Mouse (Mus musculus): ENCODE results near the gene Bcan. TPM values are rescaled to one million over a fixed set of nuclear protein-coding genes. Genes with fewer than 3 reads are reported as not detected.

Gene Bcan
- polyA plus RNA-seq, 1 experiment, result 0.95 TPM

DNA sequence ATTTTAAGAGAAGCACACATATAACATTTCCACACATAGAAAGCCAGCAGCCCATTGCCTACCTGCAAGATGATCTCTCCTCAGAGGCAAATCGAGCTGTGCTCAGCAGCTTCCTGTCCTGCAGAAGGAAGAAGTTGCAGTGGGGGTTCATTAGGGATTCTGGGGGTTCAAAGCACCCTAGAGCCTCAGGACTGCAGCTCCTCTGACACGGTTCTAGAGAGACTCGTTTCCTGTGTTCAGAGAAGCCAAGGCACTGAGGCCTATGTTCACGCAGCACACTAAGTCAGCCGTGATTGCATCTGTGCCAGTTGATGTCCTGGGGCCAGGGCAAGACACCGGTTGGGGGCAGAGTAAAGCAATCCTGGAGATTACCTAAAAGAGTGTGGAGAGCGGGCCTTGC is 26.8 kb upstream of the Bcan start:
- Histone ChIP-seq H3K27ac (ENCODE audit: control insufficient read depth, insufficient read depth, low read depth, low read length, poor library complexity) (no peak overlapping the region), H3K4me3 (replicated peaks; ENCODE audit: control insufficient read depth, low read depth, low read length) (no peak overlapping the region), H3K4me1 (ENCODE audit: control insufficient read depth, insufficient read depth, low read length) (no peaks in the 10 kb centered on the region; the same call in 1 of the 2 replicates)
- 58% methylated on average over 7 of the region's 7 CpGs for WGBS
- TF ChIP-seq CTCF (IDR thresholded peaks at IDR 0.05; ENCODE audit: control insufficient read depth, insufficient read depth, low read length), result no peak
- no peak for TF ChIP-seq POLR2A (IDR thresholded peaks at IDR 0.05; ENCODE audit: borderline replicate concordance, control insufficient read depth, low read depth, low read length)

DNA sequence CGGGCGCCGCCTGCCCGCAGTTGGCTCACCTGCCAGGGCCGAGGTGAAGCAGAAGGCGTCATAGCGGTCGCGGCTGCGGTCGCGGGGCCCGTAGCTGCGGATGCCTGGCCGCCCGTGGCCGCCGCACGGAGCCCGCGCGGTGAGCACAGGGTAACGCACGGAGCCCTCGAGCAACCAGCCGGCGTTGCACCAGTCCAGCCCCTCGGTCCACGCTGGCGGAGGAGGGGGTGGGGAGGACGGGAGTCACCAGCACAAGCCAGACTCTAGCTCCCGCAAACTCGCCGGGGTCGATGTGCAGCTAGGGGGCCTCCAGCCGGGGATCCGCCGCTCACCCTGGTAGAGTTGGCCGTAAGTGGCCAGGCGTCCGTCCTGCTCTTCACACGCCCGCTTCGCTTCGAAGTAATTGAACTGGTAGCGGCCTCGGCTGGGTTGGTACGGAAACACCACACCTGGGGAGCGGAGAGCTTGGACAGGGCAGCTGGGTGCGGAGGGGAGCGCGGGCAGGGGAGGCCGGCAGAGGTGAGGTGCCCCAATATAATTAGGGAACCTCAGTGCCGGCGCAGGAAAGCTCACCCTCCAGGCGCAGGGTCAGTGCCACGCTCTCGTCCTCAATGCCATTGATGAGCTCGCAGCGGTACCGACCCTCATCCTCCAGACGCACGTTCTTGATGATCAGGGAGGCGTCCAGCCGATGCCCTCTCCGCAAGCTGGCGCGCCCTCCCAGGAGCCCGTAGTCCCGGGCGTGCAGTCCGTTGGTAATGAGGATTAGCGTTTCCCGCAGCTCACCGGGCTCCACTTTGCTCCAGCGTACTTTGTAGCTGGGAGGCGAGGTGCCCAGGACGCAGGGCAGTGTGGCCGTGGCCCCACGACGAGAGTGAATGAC is 23.4 kb upstream of the Bcan start:
- no peak for TF ChIP-seq CTCF (IDR thresholded peaks at IDR 0.05; ENCODE audit: control insufficient read depth, insufficient read depth, low read length)
- no peak for TF ChIP-seq POLR2A (IDR thresholded peaks at IDR 0.05; ENCODE audit: borderline replicate concordance, control insufficient read depth, low read depth, low read length)
- 1% methylated on average over 81 of the region's 81 CpGs for WGBS

GRCm38 (mm10) chr3:88022322-88023191 is 22.5 kb upstream of the Bcan start:
- Histone ChIP-seq H3K4me1 (ENCODE audit: control insufficient read depth, insufficient read depth, low read length) (no peaks in the 10 kb centered on the region; the same call in 1 of the 2 replicates), H3K27ac (ENCODE audit: control insufficient read depth, insufficient read depth, low read depth, low read length, poor library complexity) (no peak overlapping the region; the same call in 1 of the 2 replicates), H3K4me3 (replicated peaks; ENCODE audit: control insufficient read depth, low read depth, low read length) (peak overlapping the region; percentile 44)
- TF ChIP-seq POLR2A (IDR thresholded peaks at IDR 0.05; ENCODE audit: borderline replicate concordance, control insufficient read depth, low read depth, low read length) (no peak), CTCF (IDR thresholded peaks at IDR 0.05; ENCODE audit: control insufficient read depth, insufficient read depth, low read length) (no peak)
- WGBS, result 3% methylated on average over 66 of the region's 66 CpGs

More for the DNA sequence above, 23.4 kb upstream of the Bcan start:
- no peaks in the 10 kb centered on the region; the same call in 1 of the 2 replicates for H3K4me1 ChIP-seq (ENCODE audit: control insufficient read depth, insufficient read depth, low read length)
- peak overlapping the region; percentile 44 for H3K4me3 ChIP-seq (replicated peaks; ENCODE audit: control insufficient read depth, low read depth, low read length)
- H3K27ac ChIP-seq (ENCODE audit: control insufficient read depth, insufficient read depth, low read depth, low read length, poor library complexity), result no peak overlapping the region; the same call in 1 of the 2 replicates

DNA sequence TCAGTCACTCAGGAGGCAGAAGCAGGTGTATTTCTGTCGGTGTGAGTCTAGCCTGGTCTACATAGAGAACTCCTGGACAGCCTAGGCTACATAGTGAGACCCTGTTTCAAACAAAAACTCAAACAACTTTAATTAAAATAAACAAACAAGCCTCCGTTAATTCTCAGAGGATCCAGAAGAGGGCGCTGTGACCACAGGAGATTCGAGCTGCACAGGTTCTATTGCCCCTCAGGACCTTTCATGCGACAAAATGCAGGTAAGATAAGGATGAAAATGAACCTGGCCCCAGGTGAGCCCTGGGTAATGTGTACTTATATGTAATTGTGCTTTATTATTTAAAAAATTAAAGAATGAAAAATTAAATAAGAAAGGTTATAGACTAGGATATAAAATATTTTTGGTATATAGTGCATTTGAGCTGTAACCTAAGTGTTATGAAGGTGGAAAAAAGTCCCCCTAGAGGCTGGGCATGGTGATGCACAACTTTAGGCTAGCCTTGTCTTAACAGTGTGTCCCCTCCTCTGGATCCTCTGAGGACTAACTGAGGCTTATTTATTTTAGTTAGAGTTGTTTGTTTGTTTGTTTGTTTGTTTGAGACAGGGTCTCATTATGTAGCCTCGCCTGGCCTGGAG is 10.7 kb upstream of the Bcan start:
- Histone ChIP-seq H3K4me3 (replicated peaks; ENCODE audit: control insufficient read depth, low read depth, low read length) (no peak overlapping the region), H3K27ac (ENCODE audit: control insufficient read depth, insufficient read depth, low read depth, low read length, poor library complexity) (no peak overlapping the region), H3K4me1 (ENCODE audit: control insufficient read depth, insufficient read depth, low read length) (no peaks in the 10 kb centered on the region)
- 10% methylated on average over 6 of the region's 6 CpGs for WGBS
- TF ChIP-seq CTCF (IDR thresholded peaks at IDR 0.05; ENCODE audit: control insufficient read depth, insufficient read depth, low read length), result peak; percentile 48
- TF ChIP-seq POLR2A (IDR thresholded peaks at IDR 0.05; ENCODE audit: borderline replicate concordance, control insufficient read depth, low read depth, low read length), result no peak

DNA sequence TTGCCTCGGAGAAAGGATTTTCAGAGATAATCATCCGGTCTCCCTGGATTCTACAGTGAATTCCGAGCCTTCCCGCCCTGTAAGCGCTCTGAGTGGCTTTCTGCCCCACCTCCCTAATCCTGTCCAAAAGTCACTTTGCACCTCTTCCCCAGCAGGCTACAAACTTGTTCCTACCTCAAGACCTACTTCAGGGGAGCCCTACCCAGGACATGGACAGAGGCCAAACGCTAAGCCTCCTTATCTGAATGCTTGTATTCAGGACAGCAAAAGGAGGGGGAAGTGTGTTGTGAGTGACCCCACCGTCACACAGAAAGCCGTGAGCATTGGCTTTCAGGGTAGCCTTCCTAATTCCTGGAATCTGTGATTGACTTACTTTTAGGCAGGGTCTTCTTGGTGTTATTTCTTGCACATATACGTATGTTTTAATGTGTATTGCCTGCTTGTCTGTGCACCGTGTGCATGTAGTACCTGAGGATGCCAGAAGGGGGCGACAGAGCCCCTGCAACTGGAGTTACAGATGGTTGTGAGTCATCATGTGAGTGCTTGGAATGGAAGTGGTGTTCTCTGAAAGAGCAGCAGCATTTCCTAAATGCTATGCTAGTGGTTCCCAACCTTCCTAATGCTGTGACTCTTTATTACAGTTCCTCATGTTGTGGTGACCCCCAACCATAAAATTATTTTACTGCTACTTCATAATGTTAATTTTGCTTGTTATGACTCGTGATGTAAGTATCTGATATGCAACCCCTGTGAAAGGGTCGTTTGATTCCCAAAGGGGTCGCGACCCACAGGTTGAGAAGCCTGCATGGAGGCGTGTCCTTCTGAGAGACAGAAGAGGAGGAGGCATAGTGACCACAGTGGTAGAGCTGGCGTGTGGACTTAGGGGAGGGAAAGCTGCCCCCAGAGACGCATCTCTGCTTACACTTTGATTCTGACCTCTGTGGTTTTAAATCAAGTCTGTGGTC is 6.1 kb upstream of the Bcan start:
- WGBS, result 78% methylated on average over 18 of the region's 18 CpGs
- TF ChIP-seq POLR2A (IDR thresholded peaks at IDR 0.05; ENCODE audit: borderline replicate concordance, control insufficient read depth, low read depth, low read length), result no peak
- peak; percentile 62 for TF ChIP-seq CTCF (IDR thresholded peaks at IDR 0.05; ENCODE audit: control insufficient read depth, insufficient read depth, low read length)
- Histone ChIP-seq H3K27ac (ENCODE audit: control insufficient read depth, insufficient read depth, low read depth, low read length, poor library complexity) (no peak overlapping the region), H3K4me1 (ENCODE audit: control insufficient read depth, insufficient read depth, low read length) (no peaks in the 10 kb centered on the region), H3K4me3 (replicated peaks; ENCODE audit: control insufficient read depth, low read depth, low read length) (no peak overlapping the region)

- H3K27ac ChIP-seq (ENCODE audit: control insufficient read depth, insufficient read depth, low read depth, low read length, poor library complexity), result no peak overlapping the region
- H3K4me3 ChIP-seq (replicated peaks; ENCODE audit: control insufficient read depth, low read depth, low read length), result no peak overlapping the region
- 7% methylated on average over 17 of the region's 17 CpGs for WGBS
- TF ChIP-seq POLR2A (IDR thresholded peaks at IDR 0.05; ENCODE audit: borderline replicate concordance, control insufficient read depth, low read depth, low read length), result no peak
- TF ChIP-seq CTCF (IDR thresholded peaks at IDR 0.05; ENCODE audit: control insufficient read depth, insufficient read depth, low read length), result no peak
- H3K4me1 ChIP-seq (ENCODE audit: control insufficient read depth, insufficient read depth, low read length), result no peaks in the 10 kb centered on the region
These were observed 2.4 kb upstream of the Bcan start for GRCm38 (mm10) chr3:88002291-88002976.

Data from bone marrow, adult 2 months (tissue).